Mouse (Mus musculus): ENCODE measurements around the gene Sh3d21. TPM values are rescaled to one million over a fixed set of nuclear protein-coding genes. Genes with fewer than 3 reads are reported as not detected.

The Sh3d21 gene
- polyA plus RNA-seq, 1 experiment from 2014 or later: 1.6 TPM

- 58% methylated on average over 10 of the region's 10 CpGs for WGBS
- no peak for ATAC-seq (replicated peaks; ENCODE audit: low FRiP score)
These were observed 31.8 kb downstream of the Sh3d21 start for GRCm38 (mm10) chr4:126131290-126132121.

GRCm38 (mm10) chr4:126130502-126130901 lies 32.8 kb downstream of the Sh3d21 start:
- WGBS: 76% methylated on average over 11 of the region's 11 CpGs
- ATAC-seq (replicated peaks; ENCODE audit: low FRiP score) (no peak), DNase-seq (ENCODE audit: low spot score) (no peak)
- H3K9me3 ChIP-seq (ENCODE audit: control insufficient read depth, low read length): no peaks in the 10 kb centered on the region
- H3K4me2 ChIP-seq (ENCODE audit: low read depth, low read length, severe bottlenecking): no peak overlapping the region
- no peak overlapping the region for H3K9ac ChIP-seq (ENCODE audit: low read length)
- H3K4me3 ChIP-seq (ENCODE audit: low read depth, low read length): no peak overlapping the region
- H3K27ac ChIP-seq (ENCODE audit: low read depth, low read length): no peak overlapping the region
- H3K36me3 ChIP-seq (ENCODE audit: control insufficient read depth, insufficient read depth, low read length): peaks cover 3% of the 10 kb centered on the region; the same call in 1 of the 2 replicates
- H3K4me1 ChIP-seq (replicated peaks; ENCODE audit: control insufficient read depth, insufficient read depth, low read length): 0 out of 2 replicates have a peak, but pooled peaks cover 2% of the 10 kb centered on the region
- H3K27me3 ChIP-seq (ENCODE audit: control insufficient read depth, insufficient read depth, low read length): no peaks in the 10 kb centered on the region

More at GRCm38 (mm10) chr4:126131290-126132121, 31.8 kb downstream of the Sh3d21 start:
- DNase-seq (ENCODE audit: low spot score): no peak
- Histone ChIP-seq H3K36me3 (ENCODE audit: control insufficient read depth, insufficient read depth, low read length) (peaks cover 3% of the 10 kb centered on the region; the same call in 1 of the 2 replicates), H3K4me3 (ENCODE audit: low read depth, low read length) (no peak overlapping the region), H3K27ac (ENCODE audit: low read depth, low read length) (no peak overlapping the region), H3K27me3 (ENCODE audit: control insufficient read depth, insufficient read depth, low read length) (no peaks in the 10 kb centered on the region), H3K4me1 (replicated peaks; ENCODE audit: control insufficient read depth, insufficient read depth, low read length) (0 out of 2 replicates have a peak, but pooled peaks cover 2% of the 10 kb centered on the region), H3K4me2 (ENCODE audit: low read depth, low read length, severe bottlenecking) (no peak overlapping the region), H3K9ac (ENCODE audit: low read length) (no peak overlapping the region), H3K9me3 (ENCODE audit: control insufficient read depth, low read length) (no peaks in the 10 kb centered on the region)

GRCm38 (mm10) chr4:126123309-126124040 lies 39.8 kb downstream of the Sh3d21 start:
- WGBS: 91% methylated on average over 10 of the region's 10 CpGs
- no peak for DNase-seq (ENCODE audit: low spot score)
- no peak for ATAC-seq (replicated peaks; ENCODE audit: low FRiP score)
- no peaks in the 10 kb centered on the region for H3K4me1 ChIP-seq (replicated peaks; ENCODE audit: control insufficient read depth, insufficient read depth, low read length)
- H3K4me2 ChIP-seq (ENCODE audit: low read depth, low read length, severe bottlenecking): no peak overlapping the region
- no peak overlapping the region for H3K4me3 ChIP-seq (ENCODE audit: low read depth, low read length)
- no peaks in the 10 kb centered on the region for H3K27me3 ChIP-seq (ENCODE audit: control insufficient read depth, insufficient read depth, low read length)
- no peak overlapping the region for H3K9ac ChIP-seq (ENCODE audit: low read length)
- H3K27ac ChIP-seq (ENCODE audit: low read depth, low read length): no peak overlapping the region
- H3K9me3 ChIP-seq (ENCODE audit: control insufficient read depth, low read length): peaks cover 3% of the 10 kb centered on the region; the same call in 1 of the 2 replicates
- peaks cover 3% of the 10 kb centered on the region; the same call in 1 of the 2 replicates for H3K36me3 ChIP-seq (ENCODE audit: control insufficient read depth, insufficient read depth, low read length)

- Histone ChIP-seq H3K27me3 (ENCODE audit: control insufficient read depth, insufficient read depth, low read length) (no peaks in the 10 kb centered on the region), H3K4me1 (replicated peaks; ENCODE audit: control insufficient read depth, insufficient read depth, low read length) (no peaks in the 10 kb centered on the region), H3K36me3 (ENCODE audit: control insufficient read depth, insufficient read depth, low read length) (peaks cover 3% of the 10 kb centered on the region; the same call in 1 of the 2 replicates)
These were observed 42.8 kb downstream of the Sh3d21 start for GRCm38 (mm10) chr4:126120506-126120905.

GRCm38 (mm10) chr4:126120052-126120451 lies 43.2 kb downstream of the Sh3d21 start:
- no peak overlapping the region for H3K9ac ChIP-seq (ENCODE audit: low read length)
- H3K27ac ChIP-seq (ENCODE audit: low read depth, low read length): no peak overlapping the region
- peaks cover 3% of the 10 kb centered on the region; the same call in 1 of the 2 replicates for H3K36me3 ChIP-seq (ENCODE audit: control insufficient read depth, insufficient read depth, low read length)
- H3K9me3 ChIP-seq (ENCODE audit: control insufficient read depth, low read length): peaks cover 3% of the 10 kb centered on the region; the same call in 1 of the 2 replicates
- DNase-seq (ENCODE audit: low spot score) (no peak), ATAC-seq (replicated peaks; ENCODE audit: low FRiP score) (no peak)
- 92% methylated on average over 5 of the region's 5 CpGs for WGBS
- no peak overlapping the region for H3K4me3 ChIP-seq (ENCODE audit: low read depth, low read length)
- H3K4me2 ChIP-seq (ENCODE audit: low read depth, low read length, severe bottlenecking): no peak overlapping the region
- H3K4me1 ChIP-seq (replicated peaks; ENCODE audit: control insufficient read depth, insufficient read depth, low read length): no peaks in the 10 kb centered on the region
- no peaks in the 10 kb centered on the region for H3K27me3 ChIP-seq (ENCODE audit: control insufficient read depth, insufficient read depth, low read length)

More at GRCm38 (mm10) chr4:126120506-126120905, 42.8 kb downstream of the Sh3d21 start:
- ATAC-seq (replicated peaks; ENCODE audit: low FRiP score) (no peak), DNase-seq (ENCODE audit: low spot score) (no peak)
- H3K9ac ChIP-seq (ENCODE audit: low read length): no peak overlapping the region
- no peak overlapping the region for H3K4me3 ChIP-seq (ENCODE audit: low read depth, low read length)
- peaks cover 3% of the 10 kb centered on the region; the same call in 1 of the 2 replicates for H3K9me3 ChIP-seq (ENCODE audit: control insufficient read depth, low read length)
- WGBS: 98% methylated on average over 2 of the region's 2 CpGs
- H3K4me2 ChIP-seq (ENCODE audit: low read depth, low read length, severe bottlenecking): no peak overlapping the region
- no peak overlapping the region for H3K27ac ChIP-seq (ENCODE audit: low read depth, low read length)

- H3K4me1 ChIP-seq (replicated peaks; ENCODE audit: control insufficient read depth, insufficient read depth, low read length): no peaks in the 10 kb centered on the region
- ATAC-seq (replicated peaks; ENCODE audit: low FRiP score) (no peak), DNase-seq (ENCODE audit: low spot score) (no peak)
- H3K4me2 ChIP-seq (ENCODE audit: low read depth, low read length, severe bottlenecking): no peak overlapping the region
- H3K9me3 ChIP-seq (ENCODE audit: control insufficient read depth, low read length): peaks cover 3% of the 10 kb centered on the region; the same call in 1 of the 2 replicates
- no peak overlapping the region for H3K4me3 ChIP-seq (ENCODE audit: low read depth, low read length)
- H3K9ac ChIP-seq (ENCODE audit: low read length): no peak overlapping the region
- no peak overlapping the region for H3K27ac ChIP-seq (ENCODE audit: low read depth, low read length)
- H3K27me3 ChIP-seq (ENCODE audit: control insufficient read depth, insufficient read depth, low read length): no peaks in the 10 kb centered on the region
- H3K36me3 ChIP-seq (ENCODE audit: control insufficient read depth, insufficient read depth, low read length): no peaks in the 10 kb centered on the region
- 61% methylated on average over 1 of the region's 1 CpGs for WGBS
These were observed 44.2 kb downstream of the Sh3d21 start for GRCm38 (mm10) chr4:126119051-126119450.

GRCm38 (mm10) chr4:126118651-126119050 lies 44.6 kb downstream of the Sh3d21 start:
- DNase-seq (ENCODE audit: low spot score) (no peak), ATAC-seq (replicated peaks; ENCODE audit: low FRiP score) (no peak)
- H3K9ac ChIP-seq (ENCODE audit: low read length): no peak overlapping the region
- H3K36me3 ChIP-seq (ENCODE audit: control insufficient read depth, insufficient read depth, low read length): no peaks in the 10 kb centered on the region
- no peak overlapping the region for H3K4me3 ChIP-seq (ENCODE audit: low read depth, low read length)
- no peaks in the 10 kb centered on the region for H3K27me3 ChIP-seq (ENCODE audit: control insufficient read depth, insufficient read depth, low read length)
- H3K9me3 ChIP-seq (ENCODE audit: control insufficient read depth, low read length): peaks cover 3% of the 10 kb centered on the region; the same call in 1 of the 2 replicates
- WGBS: 92% methylated on average over 4 of the region's 4 CpGs
- H3K4me1 ChIP-seq (replicated peaks; ENCODE audit: control insufficient read depth, insufficient read depth, low read length): no peaks in the 10 kb centered on the region
- H3K4me2 ChIP-seq (ENCODE audit: low read depth, low read length, severe bottlenecking): no peak overlapping the region
- H3K27ac ChIP-seq (ENCODE audit: low read depth, low read length): no peak overlapping the region

GRCm38 (mm10) chr4:126117116-126117515 lies 46.2 kb downstream of the Sh3d21 start:
- no peak for ATAC-seq (replicated peaks; ENCODE audit: low FRiP score)
- H3K9ac ChIP-seq (ENCODE audit: low read length): no peak overlapping the region
- peaks cover 3% of the 10 kb centered on the region; the same call in 1 of the 2 replicates for H3K9me3 ChIP-seq (ENCODE audit: control insufficient read depth, low read length)
- H3K4me2 ChIP-seq (ENCODE audit: low read depth, low read length, severe bottlenecking): no peak overlapping the region
- 92% methylated on average over 8 of the region's 8 CpGs for WGBS
- no peak overlapping the region for H3K4me3 ChIP-seq (ENCODE audit: low read depth, low read length)
- no peak overlapping the region for H3K27ac ChIP-seq (ENCODE audit: low read depth, low read length)
- H3K4me1 ChIP-seq (replicated peaks; ENCODE audit: control insufficient read depth, insufficient read depth, low read length): no peaks in the 10 kb centered on the region
- no peak for DNase-seq (ENCODE audit: low spot score)
- no peaks in the 10 kb centered on the region for H3K36me3 ChIP-seq (ENCODE audit: control insufficient read depth, insufficient read depth, low read length)
- no peaks in the 10 kb centered on the region for H3K27me3 ChIP-seq (ENCODE audit: control insufficient read depth, insufficient read depth, low read length)
